Mouse (Mus musculus): ENCODE results near the gene Ccser1. TPM values are rescaled to one million over a fixed set of nuclear protein-coding genes. Genes with fewer than 3 reads are reported as not detected.

Gene Ccser1
- 2.4 and 2.5 TPM in 2 replicates for polyA plus RNA-seq (2012; rRNA removed)

- no peak for DNase-seq (ENCODE audit: low read depth)
Observed at GRCm38 (mm10) chr6:61179949-61180755, at the start of gene Ccser1. Gene Ccser1, plus strand, starts transcription at chr6:61180324.

GRCm38 (mm10) chr6:61136436-61136835, 43.7 kb upstream of the Ccser1 start:
- no peak for DNase-seq (ENCODE audit: low read depth)

GRCm38 (mm10) chr6:61143031-61143430, 37.1 kb upstream of the Ccser1 start:
- DNase-seq (ENCODE audit: low read depth): no peak

GRCm38 (mm10) chr6:61152924-61153323, 27.2 kb upstream of the Ccser1 start:
- DNase-seq (ENCODE audit: low read depth): no peak

- DNase-seq (ENCODE audit: low read depth): no peak
Observed at GRCm38 (mm10) chr6:61154654-61155053, 25.5 kb upstream of the Ccser1 start.

- no peak for DNase-seq (ENCODE audit: low read depth)
Observed at GRCm38 (mm10) chr6:61155059-61155629, 25.0 kb upstream of the Ccser1 start.

GRCm38 (mm10) chr6:61155718-61156117, 24.4 kb upstream of the Ccser1 start:
- no peak for DNase-seq (ENCODE audit: low read depth)

GRCm38 (mm10) chr6:61162117-61162516, 18.0 kb upstream of the Ccser1 start:
- DNase-seq (ENCODE audit: low read depth): no peak

- peak; percentile 34 for DNase-seq (ENCODE audit: low read depth)
Observed at GRCm38 (mm10) chr6:61166891-61167290, 13.2 kb upstream of the Ccser1 start.

- no peak for DNase-seq (ENCODE audit: low read depth)
Observed at GRCm38 (mm10) chr6:61176126-61176525, 4.0 kb upstream of the Ccser1 start.

GRCm38 (mm10) chr6:61177476-61177875, 2.6 kb upstream of the Ccser1 start:
- DNase-seq (ENCODE audit: low read depth): no peak

- no peak for DNase-seq (ENCODE audit: low read depth)
Observed at GRCm38 (mm10) chr6:61179641-61179948, 529 bp upstream of the Ccser1 start.

GRCm38 (mm10) chr6:61180756-61181191, 650 bp downstream of the Ccser1 start:
- DNase-seq (ENCODE audit: low read depth): no peak

GRCm38 (mm10) chr6:61189029-61189428, 8.9 kb downstream of the Ccser1 start:
- DNase-seq (ENCODE audit: low read depth): no peak

GRCm38 (mm10) chr6:61191597-61192386, 11.7 kb downstream of the Ccser1 start:
- no peak for DNase-seq (ENCODE audit: low read depth)

GRCm38 (mm10) chr6:61203344-61203743, 23.2 kb downstream of the Ccser1 start:
- no peak for DNase-seq (ENCODE audit: low read depth)

- no peak for DNase-seq (ENCODE audit: low read depth)
Observed at GRCm38 (mm10) chr6:61206042-61206441, 25.9 kb downstream of the Ccser1 start.

- DNase-seq (ENCODE audit: low read depth): no peak
Observed at GRCm38 (mm10) chr6:61206619-61207018, 26.5 kb downstream of the Ccser1 start.

GRCm38 (mm10) chr6:61210061-61210737, 30.1 kb downstream of the Ccser1 start:
- DNase-seq (ENCODE audit: low read depth): no peak

GRCm38 (mm10) chr6:61215705-61216104, 35.6 kb downstream of the Ccser1 start:
- DNase-seq (ENCODE audit: low read depth): no peak

- DNase-seq (ENCODE audit: low read depth): no peak
Observed at GRCm38 (mm10) chr6:61216514-61216913, 36.4 kb downstream of the Ccser1 start.

- no peak for DNase-seq (ENCODE audit: low read depth)
Observed at GRCm38 (mm10) chr6:61217717-61218116, 37.6 kb downstream of the Ccser1 start.
